Mouse (Mus musculus) ovary, postnatal 14 days (tissue): ENCODE measurements around the gene Gucy2d.

Experiments
- DNase-seq: peaks from one replicate; pipeline ENCODE4 v3.0.0; 2022; ENCODE audit warnings: low spot score

The Gucy2d gene

DNA sequence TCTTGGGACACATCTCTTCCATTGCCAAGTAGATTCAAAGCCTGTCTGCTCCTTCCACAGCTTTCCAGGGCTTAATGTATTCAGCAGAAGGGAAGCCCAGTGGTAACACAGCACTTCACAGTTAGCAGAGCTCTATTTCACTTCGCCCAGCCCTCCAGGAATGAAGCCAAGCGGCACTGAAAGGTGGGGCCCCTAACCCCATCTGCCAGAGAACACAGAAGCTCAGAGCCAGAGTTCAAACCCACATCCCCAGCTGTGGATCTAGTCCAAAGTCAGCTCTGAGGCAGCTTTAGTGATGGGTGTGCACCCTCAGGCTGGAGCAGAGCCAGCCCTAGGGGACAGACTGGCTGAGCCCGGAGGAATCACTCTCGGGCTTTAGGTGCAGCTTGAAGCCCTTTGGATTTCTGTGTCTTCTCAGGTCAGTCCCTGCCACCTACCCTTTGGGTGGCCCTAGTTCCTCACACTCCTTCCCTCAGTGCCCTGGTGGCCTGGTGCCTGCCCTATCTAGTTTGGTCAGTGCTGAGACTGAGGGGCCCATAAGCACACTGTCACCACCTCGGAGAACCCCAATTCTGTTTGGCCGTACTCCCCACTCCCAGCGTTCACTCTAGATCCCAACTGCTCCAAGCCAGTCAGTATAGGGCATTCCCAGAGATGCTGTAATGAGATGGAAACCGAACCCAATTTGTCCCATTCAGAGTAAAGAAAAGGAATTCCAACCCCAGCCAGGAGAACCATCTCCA lies 83.0 kb downstream of the Gucy2d start:
- no peak for DNase-seq

- no peak for DNase-seq
These were observed 83.7 kb downstream of the Gucy2d start for GRCm38 (mm10) chr7:98523813-98524361.

DNA sequence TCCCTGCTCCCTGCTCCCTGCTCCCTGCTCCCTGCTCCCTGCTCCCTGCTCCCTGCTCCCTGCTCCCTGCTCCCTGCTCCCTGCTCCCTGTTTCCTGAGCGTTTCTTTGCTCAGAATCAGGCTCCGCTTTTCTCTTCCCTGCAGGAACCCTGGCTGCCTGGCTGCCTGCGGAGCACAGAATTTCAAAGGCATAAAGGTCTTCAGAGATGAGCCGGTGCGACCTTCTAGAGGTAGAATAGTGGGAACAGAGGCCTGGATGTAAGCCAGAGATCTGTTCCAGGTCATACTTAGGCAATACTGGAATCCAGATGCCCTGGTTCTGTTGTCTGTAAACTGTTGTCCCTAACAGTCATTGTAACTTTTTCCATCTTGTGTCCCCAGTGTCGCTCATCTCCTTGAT lies 84.2 kb downstream of the Gucy2d start:
- DNase-seq: no peak

DNA sequence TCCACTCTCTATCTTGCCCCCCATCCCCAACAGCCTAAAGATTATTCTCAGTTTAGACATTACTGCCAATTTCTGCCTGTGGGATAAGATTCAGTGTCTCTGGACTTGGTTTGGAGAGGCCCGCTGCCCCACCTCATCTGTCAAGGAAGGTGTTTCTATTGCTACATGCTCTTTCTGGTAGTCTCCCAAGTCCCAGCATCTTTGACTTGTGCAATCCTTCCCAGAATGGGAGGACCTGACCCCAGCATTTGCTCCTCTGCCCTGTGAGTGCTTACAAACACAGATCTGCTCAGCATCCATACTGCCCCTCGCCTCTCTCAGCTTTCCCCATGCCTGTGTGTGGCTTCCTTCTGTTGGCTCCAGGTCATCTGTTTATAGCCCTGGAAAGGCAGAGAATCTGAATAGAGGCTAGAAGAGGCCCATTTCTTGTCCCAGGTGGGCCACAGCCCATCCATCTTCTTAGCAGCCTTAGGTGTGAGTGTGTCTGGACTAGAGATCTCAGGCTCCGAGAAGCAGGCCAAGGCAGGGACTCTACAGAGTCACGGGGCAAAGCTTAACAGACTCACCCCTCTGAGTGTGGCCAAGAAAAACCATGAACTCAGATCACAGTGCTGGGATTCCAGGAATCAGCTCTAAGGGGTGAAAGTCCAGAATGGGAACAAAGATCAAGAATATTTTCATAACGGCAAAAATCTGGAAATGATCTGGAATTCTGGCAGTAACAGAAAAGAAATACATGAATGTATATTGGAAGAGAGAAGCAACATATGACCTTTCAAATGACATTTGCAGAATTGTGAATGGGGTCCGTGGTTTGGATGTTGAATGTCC lies 84.9 kb downstream of the Gucy2d start:
- no peak for DNase-seq
